Mouse (Mus musculus): ENCODE measurements around the gene Adh1. TPM values are rescaled to one million over a fixed set of nuclear protein-coding genes. Genes with fewer than 3 reads are reported as not detected.

The Adh1 gene
- polyA plus RNA-seq, 2 experiments from 2014 or later: 2.9 to 4.3 TPM

DNA sequence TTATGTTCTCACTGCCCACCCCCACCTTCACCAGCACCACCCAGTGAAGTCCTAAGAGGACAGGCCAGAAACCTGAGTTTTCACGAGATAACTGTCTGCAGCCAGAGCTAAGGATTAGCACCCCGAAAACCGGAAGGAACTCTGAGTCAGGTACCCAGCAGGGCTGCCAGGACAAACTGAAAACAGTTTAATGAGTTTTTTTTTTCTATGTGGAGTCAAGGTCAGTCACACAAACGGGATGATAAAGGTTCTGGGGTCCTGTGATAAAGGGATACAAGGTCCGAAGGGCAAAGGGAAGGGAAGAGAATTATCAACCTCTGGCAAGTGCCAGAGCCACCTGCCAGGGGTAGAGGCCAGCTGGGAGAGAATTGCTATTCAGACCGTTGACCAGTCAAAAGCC, 19.4 kb upstream of the Adh1 start:
- ATAC-seq: no peak

DNA sequence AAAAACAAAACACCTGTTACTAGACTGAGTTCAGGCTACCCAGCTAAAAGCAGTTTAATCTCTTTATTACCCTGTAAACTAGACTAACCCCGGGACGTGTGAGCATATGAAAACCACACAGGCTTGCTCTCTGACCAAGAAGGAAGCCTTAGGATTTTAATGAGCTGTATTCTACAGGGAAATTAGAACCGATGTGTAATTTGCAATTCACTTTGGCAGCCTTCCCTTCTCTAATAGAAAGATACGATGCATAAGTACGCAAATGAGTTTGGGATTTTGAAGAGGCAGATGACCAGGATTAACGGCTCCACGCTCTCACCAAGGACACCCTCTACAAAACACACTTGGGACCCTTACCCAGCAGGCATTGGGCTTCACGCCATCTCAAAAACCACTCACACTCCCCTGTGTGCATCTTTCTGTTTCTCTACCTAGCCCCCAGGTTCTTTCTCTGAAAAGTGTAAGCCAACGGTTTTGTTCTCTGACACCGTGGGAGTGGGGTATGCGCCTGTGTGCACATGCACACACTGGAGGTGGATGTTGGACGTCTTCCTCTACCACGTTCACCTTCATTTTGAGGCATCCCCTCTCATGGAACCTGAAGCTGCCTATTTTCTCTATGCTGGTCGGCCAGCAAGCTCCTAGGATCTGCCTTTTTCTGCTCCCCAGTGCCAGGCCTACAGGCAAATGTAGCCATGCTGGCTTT, 18.6 kb upstream of the Adh1 start:
- no peak for ATAC-seq

DNA sequence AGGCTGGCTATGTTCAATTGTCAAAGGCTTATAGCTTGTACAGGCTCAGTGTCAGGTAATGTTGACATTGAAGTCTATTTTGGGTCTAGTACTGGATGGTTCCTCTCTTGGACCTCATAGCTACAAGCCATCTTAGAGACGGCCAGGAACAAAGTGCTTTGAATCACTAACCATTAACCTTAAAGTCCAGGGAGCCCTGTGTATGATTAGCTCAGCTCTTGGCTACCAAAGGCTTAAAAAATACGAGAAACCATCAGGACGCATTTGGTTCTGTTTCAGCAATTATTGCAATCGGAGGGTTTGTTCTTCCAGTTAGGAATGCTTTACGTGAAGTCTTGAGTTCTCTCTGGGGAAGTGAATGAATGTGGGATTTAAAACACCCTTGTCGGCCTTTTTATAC, 17.9 kb upstream of the Adh1 start:
- no peak for ATAC-seq

DNA sequence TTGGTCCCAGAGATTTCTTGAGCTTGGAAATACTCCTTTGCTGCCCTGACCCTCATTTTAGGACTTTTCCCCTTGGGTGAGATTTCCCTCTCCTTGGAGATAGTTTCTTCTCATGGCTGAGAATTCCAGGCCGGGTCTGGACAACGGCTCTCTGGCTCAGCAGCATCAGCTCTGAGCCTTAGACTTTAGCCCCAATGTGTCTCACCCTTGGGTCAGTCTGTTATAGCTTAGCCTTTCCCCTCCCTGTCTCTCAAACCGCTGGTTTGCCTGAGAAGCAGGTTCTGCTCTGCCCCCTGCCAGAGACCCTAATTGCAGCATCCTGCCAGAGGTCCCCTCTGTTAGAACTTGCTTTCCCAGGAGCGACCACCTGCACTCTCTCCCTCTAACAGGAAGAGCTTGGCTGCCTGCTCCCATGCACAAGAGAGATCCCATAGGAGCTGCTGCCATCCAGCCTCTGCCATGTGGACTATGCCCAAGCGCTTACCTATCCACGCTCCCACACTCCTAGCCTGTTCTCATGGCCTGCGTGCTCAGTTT, 16.4 kb upstream of the Adh1 start:
- no peak for ATAC-seq

DNA sequence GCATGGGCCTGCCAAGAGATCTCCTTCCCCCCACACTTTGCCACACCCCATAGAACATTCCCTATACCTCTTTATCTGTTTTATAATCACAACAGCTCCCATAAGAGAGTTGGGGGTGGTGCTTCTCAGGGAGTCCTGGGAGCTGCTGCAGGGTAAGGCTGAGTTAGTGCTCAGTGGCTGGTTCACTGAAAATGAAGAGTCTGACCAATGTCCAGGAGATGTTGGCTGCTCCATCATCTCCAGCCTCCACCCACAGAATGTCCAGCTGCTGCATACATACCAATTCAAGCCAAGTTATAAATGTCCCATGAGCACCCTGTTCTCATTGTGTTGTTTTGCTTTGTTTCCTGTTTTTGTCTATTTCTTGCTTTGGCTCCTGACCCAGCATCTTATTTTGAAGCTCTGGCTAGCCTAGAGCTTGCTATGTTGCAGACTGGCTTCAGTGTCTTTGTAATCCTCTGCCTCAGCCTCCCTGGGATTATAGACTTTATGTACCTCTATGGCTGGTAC, 14.2 kb upstream of the Adh1 start:
- ATAC-seq: no peak

DNA sequence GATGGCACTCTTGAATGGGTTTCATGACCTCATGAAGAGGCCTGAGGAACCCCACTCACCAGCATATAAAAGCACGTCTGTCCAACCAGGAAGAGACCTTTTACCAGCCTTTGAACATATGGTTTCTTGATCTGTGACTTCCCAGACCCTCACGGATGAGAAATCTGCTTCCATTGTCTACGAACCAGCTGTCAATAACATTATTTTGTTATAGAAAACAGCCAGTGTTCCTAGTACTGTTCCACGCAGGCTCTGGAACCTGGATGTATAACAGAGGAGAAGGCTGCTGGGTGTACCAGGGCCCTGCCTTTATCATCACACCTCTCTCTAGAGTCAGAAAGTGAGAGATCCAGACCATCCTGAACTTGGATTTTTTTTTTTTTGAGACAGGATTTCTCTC, 13.6 kb upstream of the Adh1 start:
- no peak for ATAC-seq

DNA sequence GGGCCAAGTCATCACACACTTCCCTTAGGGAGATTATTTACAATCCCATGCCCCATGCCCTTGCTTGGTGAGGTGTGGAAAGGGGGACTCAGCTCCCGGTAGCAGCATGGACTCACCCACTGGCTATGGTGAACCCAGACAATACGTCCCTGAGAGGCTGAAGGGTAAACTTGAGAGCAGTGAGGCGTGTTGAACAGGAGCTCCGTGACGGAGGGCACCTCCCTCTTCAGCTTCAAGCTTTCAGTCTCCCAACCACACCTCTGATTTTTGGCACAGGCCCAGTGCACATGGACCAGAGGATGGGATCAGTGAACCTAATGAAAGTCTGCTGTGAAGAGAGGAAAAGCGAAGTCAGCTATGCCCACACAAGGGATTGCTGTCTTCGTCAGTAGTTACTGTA, 12.8 kb upstream of the Adh1 start:
- no peak for ATAC-seq

DNA sequence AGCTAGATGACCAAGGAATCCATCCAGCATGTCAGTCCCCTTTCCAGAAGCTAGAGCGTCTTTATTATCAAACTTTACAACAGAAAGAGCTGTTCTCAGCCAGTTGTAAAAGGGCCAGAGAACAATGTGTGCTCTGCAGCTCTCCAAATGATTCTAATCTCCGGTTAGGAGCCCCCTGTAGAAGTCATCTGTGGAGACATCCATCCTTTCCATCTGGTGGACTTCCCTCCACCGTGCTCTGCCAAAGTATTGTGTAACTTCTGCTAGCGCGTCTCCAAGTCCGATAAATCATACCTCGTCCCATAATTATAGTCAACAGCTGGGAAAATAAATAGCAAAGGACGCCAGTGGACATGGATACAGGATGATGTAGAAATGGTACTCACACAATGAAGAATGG, 12.0 kb upstream of the Adh1 start:
- no peak for ATAC-seq

DNA sequence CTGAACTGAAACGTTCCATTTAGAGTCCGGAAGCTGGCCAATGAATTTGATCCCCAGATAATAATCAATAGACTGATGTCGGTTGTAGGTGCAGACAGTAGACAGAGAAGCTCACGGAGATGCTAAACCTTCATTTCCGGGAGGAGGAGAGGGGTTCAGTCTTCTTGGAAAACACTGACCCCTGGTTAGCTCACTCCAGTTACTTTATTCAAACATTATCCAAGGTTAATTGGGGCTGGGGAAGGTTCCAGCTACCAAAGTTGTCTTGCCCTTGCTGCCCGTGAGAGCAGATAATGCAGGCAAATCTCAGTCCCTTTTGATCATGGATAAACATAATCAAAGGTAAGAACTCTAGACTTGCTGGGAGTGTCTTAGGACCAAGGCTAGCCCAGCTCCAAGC, 9.6 kb upstream of the Adh1 start:
- ATAC-seq: no peak

DNA sequence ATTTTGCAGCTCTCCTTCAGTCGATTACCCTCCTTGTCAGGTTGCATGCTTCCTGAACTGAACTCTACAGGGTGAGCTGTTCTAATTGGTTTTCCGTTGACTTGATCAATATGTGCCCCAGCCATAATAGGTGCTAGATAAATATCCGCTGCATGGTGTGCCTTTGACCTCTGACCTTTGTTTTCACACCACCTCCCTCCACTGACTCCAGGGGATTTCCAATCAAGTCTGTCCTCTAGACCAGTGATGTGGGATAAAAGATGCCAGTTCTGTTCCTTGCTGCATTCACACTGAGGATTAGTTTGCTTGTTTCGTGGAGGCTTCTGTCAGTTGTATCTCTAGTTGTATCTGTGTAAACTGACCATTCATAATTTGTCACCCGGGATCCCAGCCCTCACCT, 6.6 kb upstream of the Adh1 start:
- no peak for ATAC-seq

DNA sequence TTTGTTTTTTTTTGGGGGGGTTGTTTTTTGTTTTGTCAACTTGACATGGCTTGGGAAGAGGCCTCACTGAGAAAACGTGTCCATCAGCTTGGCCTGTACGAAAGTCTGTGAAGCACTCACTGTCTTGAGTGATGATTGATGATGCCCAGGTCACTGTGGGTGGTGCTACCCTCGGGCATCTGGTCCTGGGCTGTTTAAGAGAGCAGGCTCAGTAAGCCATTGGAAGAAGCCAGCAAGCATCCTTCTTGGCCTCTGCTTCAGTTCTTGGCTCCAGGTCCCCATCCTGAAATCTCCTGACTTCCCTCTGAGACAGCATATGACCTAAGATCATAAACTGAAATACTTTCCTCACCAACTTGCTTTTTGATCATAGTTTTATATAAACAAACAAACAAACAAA, 5.4 kb upstream of the Adh1 start:
- ATAC-seq: no peak

DNA sequence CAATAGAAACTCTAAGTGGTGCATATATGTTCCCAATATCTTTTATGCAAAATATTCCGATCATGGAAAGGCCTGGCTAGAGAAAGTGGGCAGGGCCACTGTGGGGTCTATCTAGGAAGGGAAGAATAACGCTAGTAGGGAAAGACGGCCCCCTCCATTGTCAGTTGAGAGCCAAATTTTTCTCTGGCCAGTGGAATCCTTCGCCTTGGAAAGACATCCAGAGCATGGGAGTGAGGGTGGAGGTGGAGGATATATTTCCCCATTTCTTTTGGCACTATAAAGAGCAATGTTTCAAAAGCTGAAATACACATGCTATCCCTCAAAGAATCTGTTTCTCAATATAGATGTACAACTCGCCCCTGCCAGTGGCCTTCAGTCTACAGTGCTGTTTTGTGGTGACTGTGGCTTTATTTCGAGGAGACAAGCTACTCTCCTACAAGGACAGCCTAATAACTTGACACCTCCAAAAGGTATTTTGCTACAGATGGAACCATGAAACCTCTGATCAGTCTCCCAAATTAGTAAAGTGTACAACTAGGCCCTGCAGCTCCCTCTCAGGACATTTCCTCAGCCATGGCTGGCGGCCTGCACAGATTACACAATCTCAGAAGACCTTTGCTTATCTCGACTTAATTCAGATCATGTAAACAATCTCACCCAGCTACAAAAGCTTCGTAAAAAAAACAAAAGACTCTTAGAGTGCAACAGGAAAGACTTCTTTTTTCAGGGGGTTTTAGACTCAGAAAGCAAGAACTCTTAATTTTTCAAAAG, 4.8 kb upstream of the Adh1 start:
- ATAC-seq: no peak

DNA sequence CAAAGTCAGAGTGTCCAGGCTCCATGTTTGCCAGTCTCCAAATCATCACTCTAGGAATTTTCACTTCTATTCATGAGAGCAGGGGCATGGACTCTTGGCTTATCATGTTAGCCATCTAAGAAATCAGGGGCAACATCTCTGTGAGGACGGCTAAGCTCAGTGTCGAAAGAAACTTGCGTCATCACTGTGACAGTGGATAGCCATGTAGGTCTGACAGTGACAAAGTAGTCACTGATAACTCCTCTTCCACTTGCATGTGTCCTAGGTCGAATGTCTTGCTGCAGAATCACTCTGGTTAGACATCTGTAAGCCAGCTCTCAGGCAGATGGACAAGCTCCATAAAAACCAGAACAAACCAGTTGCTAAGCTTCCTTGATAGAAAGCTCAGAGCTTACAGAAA, 1.8 kb downstream of the Adh1 start:
- no peak for ATAC-seq

DNA sequence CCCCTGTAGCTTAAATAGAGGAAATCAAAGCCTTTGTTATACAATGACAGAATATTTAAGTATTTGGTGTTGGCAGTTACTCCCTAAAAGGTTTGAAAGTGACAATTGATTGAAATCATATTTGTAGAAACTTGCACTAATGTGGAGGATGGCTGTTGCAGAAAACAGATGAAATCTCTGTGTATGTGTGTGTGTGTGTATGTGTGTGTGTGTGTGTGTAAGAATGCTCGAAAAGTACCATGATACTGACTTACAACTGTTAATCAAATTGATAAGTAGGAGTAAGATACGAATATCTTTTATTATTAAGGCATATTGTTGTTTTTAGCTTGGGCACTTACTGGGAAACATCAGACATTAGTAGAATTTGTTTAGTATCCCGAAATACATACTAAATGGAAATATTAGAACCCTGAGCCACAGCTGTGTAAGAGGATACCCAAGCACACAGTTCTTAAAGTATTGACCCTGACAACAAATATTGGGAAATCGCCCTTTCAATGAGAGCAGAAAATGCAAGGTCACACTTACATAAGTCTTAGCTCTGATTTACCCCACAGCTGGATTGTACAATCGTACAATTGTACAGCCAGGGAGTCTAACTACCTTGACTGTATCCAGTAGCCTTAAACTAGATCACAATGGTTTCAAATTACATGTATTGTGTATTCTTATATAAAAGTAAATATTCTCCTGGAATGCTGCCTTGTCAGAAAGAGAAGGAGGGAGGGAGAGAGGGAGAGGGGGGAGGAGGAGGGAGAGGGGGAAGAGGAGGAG, 2.6 kb downstream of the Adh1 start:
- no peak for ATAC-seq

DNA sequence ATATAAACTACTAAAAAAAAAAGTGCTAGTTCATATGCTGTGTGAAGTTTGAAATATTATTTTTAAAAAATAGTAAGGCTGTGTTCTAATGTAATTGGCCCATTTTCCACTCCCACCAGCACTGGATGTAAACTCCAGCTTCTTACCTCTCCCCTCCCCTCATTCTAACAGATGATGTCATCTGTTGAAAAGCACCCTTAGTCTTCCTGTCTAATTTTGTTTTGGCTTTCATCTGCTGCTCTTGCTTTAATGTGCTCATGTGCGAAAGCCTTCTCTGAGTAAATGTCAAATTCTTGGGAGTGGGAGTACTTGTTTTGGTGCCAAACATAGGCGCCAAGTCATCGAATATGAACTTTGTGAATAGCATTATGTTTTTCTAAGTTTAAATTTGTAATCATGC, 3.9 kb downstream of the Adh1 start:
- ATAC-seq: peak; percentile 68

DNA sequence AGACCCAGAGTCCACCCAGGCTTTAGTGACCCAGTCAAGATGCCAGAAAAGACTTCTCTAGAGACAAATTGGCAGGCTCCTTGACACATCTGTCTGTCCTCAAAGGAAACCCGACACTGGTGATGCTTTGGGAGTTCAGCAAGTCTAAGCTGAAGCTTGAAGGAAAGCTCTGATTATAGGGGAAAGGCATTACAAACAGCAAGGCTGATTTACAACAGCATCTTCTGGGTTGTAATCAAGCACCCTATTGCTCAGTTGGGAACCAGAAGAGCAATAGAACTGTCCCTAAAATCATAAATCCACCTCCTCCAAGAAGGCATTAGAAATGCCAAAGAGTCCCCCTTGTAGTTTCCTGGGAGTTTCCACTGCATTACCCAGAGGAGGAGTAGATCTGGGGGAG, 9.7 kb downstream of the Adh1 start:
- no peak for ATAC-seq

DNA sequence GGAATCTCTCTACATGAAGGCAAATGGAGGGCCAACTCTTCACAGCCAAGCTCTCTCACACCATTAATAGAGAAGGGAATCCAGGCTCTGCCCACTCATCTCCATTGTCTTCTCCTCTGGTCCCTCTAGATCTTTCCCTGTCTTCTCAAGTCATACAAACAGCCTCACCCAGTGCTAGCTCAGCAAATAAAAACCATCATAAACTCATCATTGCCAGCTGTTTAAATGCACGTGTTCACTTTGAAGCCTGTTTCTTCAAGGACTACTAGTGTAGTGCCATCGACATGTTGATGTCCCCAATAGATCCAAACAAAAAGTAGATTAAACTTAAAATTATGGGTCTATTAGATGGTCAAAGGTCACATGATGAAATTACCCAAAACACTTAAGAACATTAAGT, 10.5 kb downstream of the Adh1 start:
- no peak for ATAC-seq

DNA sequence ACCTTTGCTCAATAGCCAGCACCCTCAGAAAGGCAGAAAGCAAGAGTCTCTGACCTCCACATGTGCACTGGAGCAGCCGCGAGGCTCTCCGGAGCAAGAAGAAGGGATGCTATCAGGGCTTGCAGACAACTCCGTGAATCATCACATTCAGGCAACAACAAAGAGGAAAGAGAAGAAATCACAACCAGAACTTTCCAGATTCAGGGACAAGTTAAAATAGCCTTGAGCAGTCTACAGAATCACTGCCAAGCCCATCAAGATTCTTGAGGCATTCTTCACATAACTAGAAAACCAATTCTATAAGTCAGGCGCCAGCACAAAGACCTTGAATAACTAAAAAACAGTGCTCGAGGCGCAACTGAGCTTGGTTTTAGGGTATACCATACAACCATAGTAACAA, 12.3 kb downstream of the Adh1 start:
- no peak for ATAC-seq

DNA sequence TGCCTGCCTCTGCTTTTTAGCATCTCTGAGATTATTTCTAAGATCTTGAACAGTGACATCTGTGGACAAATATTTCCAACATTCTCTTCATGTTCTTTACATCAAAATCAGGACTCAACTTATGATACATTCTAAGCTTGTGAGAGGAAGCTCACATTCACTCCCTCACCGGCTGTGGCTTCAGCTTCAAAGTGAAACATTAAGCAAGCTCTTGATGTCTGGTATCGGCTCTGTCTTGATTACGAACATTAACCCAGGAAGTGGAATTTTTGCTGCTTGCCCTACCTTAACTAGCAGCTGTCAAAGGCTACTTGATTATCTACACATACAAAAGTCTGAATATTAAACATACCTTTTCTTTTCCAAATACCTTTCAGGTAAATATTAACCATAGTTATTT, 14.3 kb downstream of the Adh1 start:
- peak; percentile 87 for ATAC-seq

DNA sequence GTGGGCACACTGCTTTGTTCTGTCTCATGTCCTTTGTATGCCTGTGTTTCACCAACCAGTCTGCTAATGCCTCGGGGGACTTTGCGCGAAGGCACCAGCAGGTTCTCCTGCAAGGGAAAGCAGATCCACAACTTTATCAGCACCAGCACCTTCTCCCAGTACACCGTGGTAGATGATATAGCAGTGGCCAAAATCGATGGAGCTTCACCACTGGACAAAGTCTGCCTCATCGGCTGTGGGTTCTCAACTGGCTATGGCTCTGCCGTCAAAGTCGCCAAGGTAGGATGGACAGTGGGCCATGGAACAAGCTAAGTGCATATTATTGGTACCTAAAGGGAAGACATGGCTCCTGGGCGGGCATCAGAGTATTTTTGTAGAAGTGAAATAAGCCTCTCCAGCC, 21.8 kb downstream of the Adh1 start:
- ATAC-seq: no peak

DNA sequence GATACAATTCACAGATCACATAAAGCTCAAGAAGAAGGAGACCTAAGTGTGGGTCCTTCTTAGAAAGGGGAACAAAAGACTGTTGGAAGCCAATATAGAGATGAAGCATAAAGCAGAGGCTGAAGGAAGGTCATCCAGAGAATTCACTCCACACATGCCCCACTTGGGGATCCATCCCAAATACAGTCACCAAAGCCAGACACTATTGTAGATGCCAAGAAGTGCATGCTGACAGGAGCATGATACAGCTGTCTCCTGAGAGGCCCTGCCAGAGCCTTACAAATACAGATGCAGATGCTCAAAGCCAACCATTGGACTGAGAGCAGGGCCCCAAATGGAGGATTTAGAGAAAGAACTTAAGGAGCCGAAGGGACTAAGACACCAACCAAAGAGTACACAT, 23.0 kb downstream of the Adh1 start:
- no peak for ATAC-seq

DNA sequence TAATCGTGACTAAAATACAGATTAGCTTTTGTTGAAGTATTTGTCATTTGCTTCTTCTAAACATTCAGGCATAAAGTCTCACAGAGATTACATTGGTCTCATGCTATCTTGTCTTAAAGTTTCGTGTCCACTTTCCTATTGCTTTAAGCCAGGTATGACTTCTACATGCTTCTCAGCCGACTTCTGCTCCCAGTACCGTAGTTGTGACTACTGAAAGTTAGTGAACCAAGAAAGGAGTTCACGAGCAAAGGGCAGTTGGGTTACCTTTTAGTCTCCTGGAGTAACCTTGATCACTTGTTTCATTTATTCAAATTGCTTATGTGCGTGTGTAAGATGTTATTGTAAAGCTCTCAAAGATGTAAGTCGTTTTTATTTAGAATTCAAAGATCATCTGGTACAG, 25.2 kb downstream of the Adh1 start:
- no peak for ATAC-seq

DNA sequence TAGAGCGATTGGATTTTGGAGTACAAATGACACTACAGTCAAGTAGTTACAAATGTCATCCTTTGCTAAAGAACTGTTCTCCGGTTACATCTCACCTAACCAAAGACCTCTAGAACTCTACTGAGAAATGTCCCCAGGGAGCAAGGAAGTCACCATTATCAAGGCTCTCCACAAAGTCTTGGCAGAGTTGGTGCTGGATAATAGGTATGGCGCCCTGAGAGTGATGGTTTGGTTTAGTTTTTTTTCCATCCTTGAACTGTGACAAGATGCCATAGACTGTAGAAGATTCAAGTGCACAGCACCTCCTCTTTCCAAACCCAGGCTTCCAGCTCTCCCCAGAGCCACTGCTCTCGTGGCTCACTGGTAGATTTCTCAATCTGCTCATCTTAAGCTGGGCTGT, 26.9 kb downstream of the Adh1 start:
- ATAC-seq: no peak

All from CD4-positive, CD25-positive, alpha-beta regulatory T cell, adult 4 months (primary cell).